Mouse (Mus musculus) activated CD4-positive, CD25-positive, alpha-beta regulatory T cell, adult 4 months (primary cell): ENCODE measurements around the gene Lpcat2b. TPM values are rescaled to one million over a fixed set of nuclear protein-coding genes. Genes with fewer than 3 reads are reported as not detected.

Experiments
- ATAC-seq: one replicate; pipeline ENCODE4 v1.8.0; 2017
- polyA plus RNA-seq, 2 experiments: library from polyadenylated mRNA; unstranded; fragments of 100-300 nt; shearing (Covaris generic); gene quantifications; one replicate each; pipeline ENCODE4 v1.2.1; 2017

Lpcat2b gene
- polyA plus RNA-seq, 2 experiments from 2014 or later, result not detected

- ATAC-seq, result no peak
Observed at GRCm38 (mm10) chr5:107448784-107449183, 17.4 kb downstream of the Lpcat2b start.

GRCm38 (mm10) chr5:107449620-107450019 is 18.3 kb downstream of the Lpcat2b start:
- ATAC-seq, result no peak

- no peak for ATAC-seq
Observed at GRCm38 (mm10) chr5:107450299-107450698, 18.9 kb downstream of the Lpcat2b start.

- no peak for ATAC-seq
Observed at GRCm38 (mm10) chr5:107462147-107463076, 31.1 kb downstream of the Lpcat2b start.

GRCm38 (mm10) chr5:107466501-107466900 is 35.2 kb downstream of the Lpcat2b start:
- no peak for ATAC-seq

GRCm38 (mm10) chr5:107467098-107467497 is 35.7 kb downstream of the Lpcat2b start:
- no peak for ATAC-seq

GRCm38 (mm10) chr5:107470600-107471329 is 39.4 kb downstream of the Lpcat2b start:
- no peak for ATAC-seq

GRCm38 (mm10) chr5:107480194-107480593 is 48.8 kb downstream of the Lpcat2b start:
- ATAC-seq, result no peak

Other genes starting within 250 kb of the Lpcat2b start
- 1 to 10 TPM; 4.0 to 8.2 TPM for gene Tgfbr3, start 141.9 kb upstream of the Lpcat2b start, polyA plus RNA-seq
- gene Brdt, start 100.4 kb upstream of the Lpcat2b start, polyA plus RNA-seq, result under 1 TPM; 0.16 to 0.29 TPM
- gene Ephx4, start 28.8 kb upstream of the Lpcat2b start, polyA plus RNA-seq, result 1 to 10 TPM in 1 of 2 experiments, under 1 TPM in 1; 0.26 to 1.5 TPM
- gene Btbd8, start 6.4 kb downstream of the Lpcat2b start, polyA plus RNA-seq, result 1 to 10 TPM; 5.4 to 8.3 TPM
- gene Gm42669, start 76.1 kb downstream of the Lpcat2b start, polyA plus RNA-seq, result under 1 TPM; 0.52 to 0.62 TPM
- gene 1700028K03Rik, start 103.2 kb downstream of the Lpcat2b start, polyA plus RNA-seq, result under 1 TPM; 0.11 to 0.45 TPM
- 10 to 100 TPM; 33.6 to 34.1 TPM for gene Rpap2, start 165.8 kb downstream of the Lpcat2b start, polyA plus RNA-seq
- 10 to 100 TPM; 22.3 to 25.8 TPM for gene Glmn, start 166.3 kb downstream of the Lpcat2b start, polyA plus RNA-seq